Mouse (Mus musculus) myocyte (in vitro differentiated cells): Measurements from ENCODE around the gene Rxrg. TPM values are rescaled to one million over a fixed set of nuclear protein-coding genes. Genes with fewer than 3 reads are reported as not detected.

Experiments
- H3K27me3 ChIP-seq: one replicate; pipeline ENCODE4 v1.6.1; 2011; ENCODE audit not compliant: control insufficient read depth, insufficient read depth, insufficient read length
- H3K36me3 ChIP-seq: one replicate; pipeline ENCODE4 v1.6.1; 2011; ENCODE audit not compliant: control insufficient read depth, insufficient read depth
- H3K4me2 ChIP-seq: one replicate; pipeline ENCODE4 v1.6.1; 2011; ENCODE audit warnings: low read depth, control low read depth
- H3K4me3 ChIP-seq: one replicate; pipeline ENCODE4 v1.5.1; 2011; ENCODE audit warnings: mild to moderate bottlenecking, control low read depth, moderate library complexity
- H3K79me2 ChIP-seq: one replicate; pipeline ENCODE4 v1.6.1; 2011; ENCODE audit not compliant: control insufficient read depth, insufficient read depth
- H3ac ChIP-seq: one replicate; pipeline ENCODE4 v1.6.1; 2011; ENCODE audit not compliant: control insufficient read depth, insufficient read length
- CEBPB ChIP-seq: IDR thresholded peaks from 2 replicates; pipeline ENCODE4 v1.6.1; 2011; ENCODE audit warnings: mild to moderate bottlenecking, moderate library complexity; ENCODE audit not compliant: poor library complexity, insufficient read depth, severe bottlenecking
- E2F4 ChIP-seq: IDR thresholded peaks from one replicate; pipeline ENCODE4 v1.6.1; 2011; ENCODE audit warnings: mild to moderate bottlenecking, control low read depth, moderate library complexity; ENCODE audit not compliant: insufficient read depth
- MAX ChIP-seq: IDR thresholded peaks from one replicate; pipeline ENCODE4 v1.6.1; 2011; ENCODE audit warnings: low read depth, mild to moderate bottlenecking, control low read depth
- MYOD1 ChIP-seq, 3 experiments: IDR thresholded peaks; one replicate each; pipeline ENCODE4 v1.6.1; 2011; ENCODE audit warnings: control low read depth in 2 of 3, low read depth in 2 of 3, mild to moderate bottlenecking in 2 of 3, moderate library complexity in 1 of 3; ENCODE audit not compliant: insufficient read length in 2 of 3, control insufficient read depth in 1 of 3
- MYOG ChIP-seq, 3 experiments: IDR thresholded peaks; one replicate each; pipeline ENCODE4 v1.6.1; 2011; ENCODE audit warnings: control low read depth in 2 of 3, low read depth in 2 of 3, mild to moderate bottlenecking in 2 of 3; ENCODE audit not compliant: insufficient read length in 2 of 3, control insufficient read depth in 1 of 3, insufficient read depth in 1 of 3
- POLR2A ChIP-seq: IDR thresholded peaks from one replicate; pipeline ENCODE4 v1.6.1; 2011; ENCODE audit warnings: low read depth, mild to moderate bottlenecking, control low read depth, moderate library complexity; ENCODE audit not compliant: insufficient read length
- POLR2AphosphoS2 ChIP-seq: IDR thresholded peaks from one replicate; pipeline ENCODE4 v1.6.1; 2011; ENCODE audit warnings: low read depth, control low read depth; ENCODE audit not compliant: insufficient read length
- REST ChIP-seq: IDR thresholded peaks from one replicate; pipeline ENCODE4 v1.6.1; 2011; ENCODE audit warnings: mild to moderate bottlenecking, control low read depth, moderate library complexity; ENCODE audit not compliant: insufficient read depth, insufficient read length
- SRF ChIP-seq: IDR thresholded peaks from one replicate; pipeline ENCODE4 v1.6.1; 2011; ENCODE audit warnings: low read depth; ENCODE audit not compliant: control insufficient read depth, insufficient read length
- TCF12 ChIP-seq: IDR thresholded peaks from one replicate; pipeline ENCODE4 v1.6.1; 2011; ENCODE audit warnings: mild to moderate bottlenecking, control low read depth; ENCODE audit not compliant: poor library complexity, insufficient read depth, severe bottlenecking
- TCF3 ChIP-seq: IDR thresholded peaks from one replicate; pipeline ENCODE4 v1.6.1; 2011; ENCODE audit warnings: low read depth, control low read depth; ENCODE audit not compliant: insufficient read length
- USF1 ChIP-seq: IDR thresholded peaks from one replicate; pipeline ENCODE4 v1.6.1; 2011; ENCODE audit warnings: low read depth, mild to moderate bottlenecking, control low read depth, moderate library complexity
- polyA plus RNA-seq: library from polyadenylated mRNA; unstranded; fragments of >200 nt; fragmentation: generic; extraction: Trizol; gene quantifications from one replicate; pipeline ENCODE4 v1.2.1, GENCODE M21; 2012; ENCODE audit warnings: missing spikeins

Gene Rxrg
- polyA plus RNA-seq, 1 experiment, result 0.07 TPM

DNA sequence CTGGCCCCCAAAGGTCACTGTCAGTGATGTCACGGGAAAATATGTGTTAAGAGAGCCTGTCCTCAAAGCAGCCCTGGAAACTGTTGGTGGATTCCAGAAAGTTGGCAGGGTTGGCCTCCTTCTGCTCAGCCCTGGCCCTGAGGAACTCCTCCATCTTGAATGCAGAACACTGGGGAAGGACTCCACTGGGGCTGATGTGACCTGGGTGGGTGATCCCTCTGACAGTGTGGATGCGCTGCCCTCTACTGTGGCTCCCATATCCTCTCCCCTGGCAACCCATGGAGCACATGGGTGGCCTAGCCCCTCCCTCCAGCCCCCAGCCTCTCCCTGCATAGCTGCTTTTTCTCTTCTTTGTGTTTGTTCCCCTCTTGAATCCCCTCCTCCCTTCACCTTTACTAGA is 31.6 kb upstream of the Rxrg start:
- Histone ChIP-seq H3K27me3 (no peaks in the 10 kb centered on the region), H3K79me2 (no peaks in the 10 kb centered on the region), H3K4me2 (no peak overlapping the region), H3K36me3 (no peaks in the 10 kb centered on the region), H3ac (no peak overlapping the region), H3K4me3 (no peak overlapping the region)
- TF ChIP-seq USF1 (no peak), SRF (no peak), MAX (no peak), REST (no peak), CEBPB (no peak), E2F4 (no peak), POLR2A (no peak), MYOG (IDR thresholded peaks at IDR 0.05; ENCODE audit: control insufficient read depth in 1 of 3, insufficient read depth in 1 of 3, insufficient read length in 2 of 3, low read depth in 2 of 3) (no peak), TCF3 (no peak), MYOD1 (IDR thresholded peaks at IDR 0.05; ENCODE audit: control insufficient read depth in 1 of 3, insufficient read length in 2 of 3, low read depth in 2 of 3) (no peak)

DNA sequence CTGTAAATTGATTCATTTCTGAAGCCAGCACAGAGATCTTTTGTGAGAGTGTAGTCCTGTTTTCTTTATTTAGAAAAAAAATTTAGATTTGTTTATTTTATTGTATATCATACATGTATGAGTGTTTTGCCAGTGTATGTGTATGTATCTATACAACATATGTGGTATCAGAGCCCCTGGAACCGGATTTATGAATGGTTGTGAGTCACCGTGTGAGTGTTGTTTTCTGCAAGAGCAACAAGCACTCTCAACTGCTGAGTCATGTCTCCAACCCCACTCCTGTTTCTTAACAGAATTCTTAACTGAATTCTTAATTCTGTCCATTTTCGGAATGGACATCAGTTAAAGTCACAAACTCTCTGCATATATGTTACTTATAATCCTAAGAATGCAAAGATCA is 19.1 kb upstream of the Rxrg start:
- TF ChIP-seq MYOD1 (IDR thresholded peaks at IDR 0.05; ENCODE audit: control insufficient read depth in 1 of 3, insufficient read length in 2 of 3, low read depth in 2 of 3) (no peak), CEBPB (no peak), TCF3 (no peak), TCF12 (no peak)
- Histone ChIP-seq H3K4me3 (no peak overlapping the region), H3K79me2 (no peaks in the 10 kb centered on the region), H3ac (no peak overlapping the region), H3K27me3 (no peaks in the 10 kb centered on the region), H3K36me3 (no peaks in the 10 kb centered on the region), H3K4me2 (no peak overlapping the region)

DNA sequence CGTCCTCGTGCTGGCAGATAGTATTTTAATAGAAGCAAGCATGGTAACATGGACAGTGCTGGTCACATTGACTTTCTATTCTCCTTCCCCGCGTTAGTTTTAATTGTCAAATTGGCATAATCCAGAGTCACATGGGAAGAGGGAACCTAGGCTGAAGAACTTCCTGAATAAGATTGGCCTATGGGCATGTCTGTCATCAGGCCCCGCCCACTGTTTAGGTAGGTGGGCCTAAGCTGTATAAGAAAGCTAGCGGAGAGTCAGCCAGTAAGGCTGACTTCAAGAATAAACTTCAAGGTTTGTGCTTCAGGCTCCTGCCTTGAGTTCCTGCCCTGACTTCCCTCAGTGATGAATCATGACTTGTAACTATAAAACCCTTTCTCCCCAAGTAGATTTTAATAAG is 15.0 kb upstream of the Rxrg start:
- no peak overlapping the region for H3ac ChIP-seq
- H3K4me2 ChIP-seq, result no peak overlapping the region
- H3K79me2 ChIP-seq, result no peaks in the 10 kb centered on the region
- no peaks in the 10 kb centered on the region for H3K36me3 ChIP-seq
- no peaks in the 10 kb centered on the region for H3K27me3 ChIP-seq
- TF ChIP-seq TCF3 (no peak), POLR2AphosphoS2 (no peak), CEBPB (no peak), REST (no peak), MYOG (IDR thresholded peaks at IDR 0.05; ENCODE audit: control insufficient read depth in 1 of 3, insufficient read depth in 1 of 3, insufficient read length in 2 of 3, low read depth in 2 of 3) (no peak), SRF (no peak), USF1 (no peak), MAX (no peak), E2F4 (no peak), POLR2A (no peak), TCF12 (no peak), MYOD1 (IDR thresholded peaks at IDR 0.05; ENCODE audit: control insufficient read depth in 1 of 3, insufficient read length in 2 of 3, low read depth in 2 of 3) (no peak)
- no peak overlapping the region for H3K4me3 ChIP-seq

DNA sequence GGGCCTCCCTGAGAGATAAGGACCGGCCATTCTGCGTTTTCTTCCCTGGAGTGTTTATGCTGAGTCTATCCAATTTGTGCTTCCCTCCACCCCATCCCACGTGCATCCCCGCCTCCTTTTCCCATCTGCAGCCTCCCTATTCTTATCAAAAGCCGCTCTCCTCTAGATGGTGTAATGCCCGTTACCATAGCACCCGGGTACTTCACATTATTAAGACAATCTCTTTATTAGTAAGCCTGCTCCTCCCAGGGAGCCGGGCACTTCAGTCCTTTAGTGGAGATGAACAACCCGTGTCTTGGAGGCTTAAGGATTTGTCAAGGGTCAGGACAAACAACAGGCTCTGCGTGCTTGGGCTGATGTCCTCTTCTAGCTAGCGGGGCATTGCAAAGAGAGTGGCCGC is 14.3 kb upstream of the Rxrg start:
- H3K4me3 ChIP-seq, result no peak overlapping the region
- H3ac ChIP-seq, result no peak overlapping the region
- no peaks in the 10 kb centered on the region for H3K27me3 ChIP-seq
- H3K36me3 ChIP-seq, result no peaks in the 10 kb centered on the region
- no peak overlapping the region for H3K4me2 ChIP-seq
- H3K79me2 ChIP-seq, result no peaks in the 10 kb centered on the region
- no peak for TF ChIP-seq E2F4
- TF ChIP-seq SRF, result no peak

DNA sequence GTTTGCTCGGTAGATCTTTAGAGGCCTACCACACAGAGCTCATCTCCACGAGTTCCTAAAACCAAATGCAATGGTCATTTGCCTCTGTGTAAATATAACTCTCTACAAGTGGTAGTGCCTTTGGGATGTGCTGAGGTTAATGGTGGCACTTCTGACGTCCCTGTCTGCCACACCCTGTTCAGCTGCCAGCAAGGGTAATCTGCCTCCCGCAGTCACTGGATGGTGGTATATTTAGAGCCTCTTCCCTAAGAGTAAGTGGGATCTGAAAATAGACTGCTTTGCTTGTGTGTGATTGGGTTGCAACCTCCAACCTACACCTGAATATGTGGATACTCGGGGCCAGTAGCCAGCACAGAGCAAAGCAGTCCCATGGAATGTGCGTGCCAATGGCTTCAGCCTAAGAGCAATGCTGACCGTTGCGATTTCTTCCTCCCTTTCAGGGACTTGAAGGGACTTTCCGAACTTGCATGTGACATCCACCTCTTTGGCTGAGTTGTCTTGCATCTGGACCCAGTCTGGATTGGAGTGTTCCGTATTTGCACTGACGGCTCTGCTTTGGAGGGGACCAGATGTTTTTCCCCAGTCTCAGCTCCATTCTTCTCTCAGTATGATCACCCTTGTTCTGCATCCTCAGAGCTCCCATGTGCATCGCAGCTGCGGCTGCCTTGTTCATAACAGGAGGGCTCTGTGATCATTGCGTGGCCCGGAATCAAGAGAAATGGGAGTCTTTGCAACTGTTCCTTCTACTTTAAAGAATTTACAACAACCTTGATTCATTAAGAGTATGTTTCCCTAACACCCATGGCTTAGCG is 9.2 kb upstream of the Rxrg start:
- H3K4me3 ChIP-seq, result no peak overlapping the region
- no peaks in the 10 kb centered on the region for H3K79me2 ChIP-seq
- no peaks in the 10 kb centered on the region for H3K36me3 ChIP-seq
- H3K27me3 ChIP-seq, result no peaks in the 10 kb centered on the region
- H3K4me2 ChIP-seq, result no peak overlapping the region
- H3ac ChIP-seq, result no peak overlapping the region
- TF ChIP-seq MYOD1 (IDR thresholded peaks at IDR 0.05; ENCODE audit: control insufficient read depth in 1 of 3, insufficient read length in 2 of 3, low read depth in 2 of 3) (peak in 1 of 3 experiments; percentile 20), USF1 (no peak)

DNA sequence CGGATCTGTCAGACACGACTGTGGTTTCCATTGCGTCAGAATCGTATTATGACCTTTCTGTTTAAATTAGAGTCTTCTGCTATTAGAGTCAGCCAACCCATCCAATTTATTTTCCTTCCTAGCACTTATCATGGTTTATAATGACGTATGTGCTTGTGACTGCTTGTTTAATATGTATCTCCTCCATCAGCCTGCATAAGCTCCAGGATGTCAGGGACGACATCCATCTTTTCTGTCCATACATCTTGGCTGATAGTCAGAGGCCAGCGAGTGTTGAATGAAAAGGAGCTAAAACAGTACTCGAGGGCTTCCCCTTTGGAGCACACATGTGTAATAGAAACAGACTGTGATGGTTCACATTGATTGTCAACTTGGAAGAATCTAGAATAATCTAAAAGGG is 6.0 kb upstream of the Rxrg start:
- no peak overlapping the region for H3ac ChIP-seq
- TF ChIP-seq E2F4 (no peak), MAX (no peak), SRF (no peak), POLR2A (no peak), MYOD1 (IDR thresholded peaks at IDR 0.05; ENCODE audit: control insufficient read depth in 1 of 3, insufficient read length in 2 of 3, low read depth in 2 of 3) (no peak), CEBPB (no peak), REST (no peak)
- no peak overlapping the region for H3K4me3 ChIP-seq
- H3K27me3 ChIP-seq, result no peaks in the 10 kb centered on the region
- no peaks in the 10 kb centered on the region for H3K79me2 ChIP-seq
- no peaks in the 10 kb centered on the region for H3K36me3 ChIP-seq
- H3K4me2 ChIP-seq, result no peak overlapping the region
